Mouse (Mus musculus): ENCODE measurements around the gene Ninl. TPM values are rescaled to one million over a fixed set of nuclear protein-coding genes. Genes with fewer than 3 reads are reported as not detected.

Ninl gene
- polyA plus RNA-seq (2014; fragmentation: Nextera tagmentation; extraction: Ambion mirVana) = 4.0 and 5.8 TPM in 2 replicates

DNA sequence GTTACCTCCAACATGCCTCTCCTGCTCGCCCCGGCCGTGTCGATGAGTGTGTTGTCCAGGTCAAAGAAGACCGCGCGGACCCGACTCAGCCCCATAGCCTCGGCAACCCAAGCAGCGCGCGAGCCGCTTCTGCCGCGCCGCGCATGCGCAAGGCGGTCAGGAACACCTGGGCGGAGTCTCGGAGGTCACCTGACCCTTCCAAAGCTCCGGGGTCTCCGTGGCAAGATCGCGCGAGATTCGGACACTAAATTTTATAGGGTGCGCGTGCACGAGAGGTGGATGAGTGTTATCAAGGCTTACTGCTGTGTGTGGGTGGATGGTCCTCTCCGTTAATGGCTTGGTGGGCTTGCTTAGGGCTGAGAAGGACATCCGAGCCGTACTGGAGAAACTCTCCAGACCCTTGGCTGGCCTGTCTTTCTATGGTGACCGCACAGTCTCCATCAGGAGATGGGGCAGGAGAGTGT is at the start of gene Ninl, which contains the start of gene Nanp:
TSS of gene Ninl (minus strand) at position 151 of the 464 bp plus-strand sequence.
TSS of gene Nanp (minus strand) at position 167 of the 464 bp plus-strand sequence.
- H3K36me3 ChIP-seq (ENCODE audit: control insufficient read depth, insufficient read depth, low read length) = no peaks in the 10 kb centered on the region; the same call in 1 of the 2 replicates
- peak within 1 kb of the TSS; percentile 66 to 71 for H3K27ac ChIP-seq (replicated peaks in 1 of 2; ENCODE audit: control insufficient read depth in 1 of 2, insufficient read depth in 1 of 2, low read depth in 2 of 2, low read length in 2 of 2)
- H3K9me3 ChIP-seq (ENCODE audit: control insufficient read depth, low read length) = 0 out of 2 replicates have a peak, but pooled peaks cover 3% of the 10 kb centered on the region
- peak; percentile 96 for ATAC-seq (ENCODE audit: insufficient number of reproducible peaks, insufficient read depth, low FRiP score, low read depth)
- peak within 1 kb of the TSS; percentile 97 for H3K9ac ChIP-seq (ENCODE audit: low read length)
- H3K4me1 ChIP-seq (ENCODE audit: control insufficient read depth in 2 of 2, insufficient read depth in 2 of 2, low read length in 2 of 2) = peaks cover 8 to 12% of the 10 kb centered on the region in 2 experiments; a peak in 3 of 4 replicates
- H3K4me2 ChIP-seq (ENCODE audit: low read length) = peak within 1 kb of the TSS; percentile 91
- peak within 1 kb of the TSS; percentile 87 to 100 for H3K4me3 ChIP-seq (ENCODE audit: control insufficient read depth in 1 of 2, insufficient read depth in 1 of 2, low read depth in 1 of 2, low read length in 2 of 2)
- WGBS = 1% methylated on average over 33 of the region's 34 CpGs
- H3K27me3 ChIP-seq (ENCODE audit: control insufficient read depth, insufficient read depth, low read length) = no peaks in the 10 kb centered on the region

DNA sequence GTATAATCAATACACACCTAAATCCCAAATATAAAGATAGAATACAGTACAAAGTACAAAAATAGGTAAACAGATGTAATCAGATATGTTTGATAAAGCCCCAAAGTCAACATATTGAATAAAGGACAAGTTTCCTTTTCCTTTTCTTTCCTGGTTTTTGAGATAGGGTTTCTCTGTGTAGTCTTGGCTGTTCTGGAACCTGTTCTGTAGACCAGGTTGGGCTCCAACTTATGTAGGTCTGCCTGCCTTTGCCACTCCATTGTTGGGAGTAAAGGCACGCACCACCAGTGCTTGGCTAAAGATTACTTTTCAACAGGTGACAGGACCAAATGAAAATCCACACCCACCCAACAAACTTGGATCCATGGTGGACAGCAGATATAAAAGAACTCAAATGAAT is 17.5 kb upstream of the Ninl start:
- H3K4me1 ChIP-seq (ENCODE audit: control insufficient read depth in 2 of 2, insufficient read depth in 2 of 2, low read length in 2 of 2) = no peaks in the 10 kb centered on the region
- no peak overlapping the region for H3K4me3 ChIP-seq (ENCODE audit: control insufficient read depth in 1 of 2, insufficient read depth in 1 of 2, low read depth in 1 of 2, low read length in 2 of 2)
- no peaks in the 10 kb centered on the region for H3K9me3 ChIP-seq (ENCODE audit: control insufficient read depth, low read length)
- H3K9ac ChIP-seq (ENCODE audit: low read length) = no peak overlapping the region
- WGBS = 61% methylated on average over 1 of the region's 1 CpGs
- no peaks in the 10 kb centered on the region for H3K27me3 ChIP-seq (ENCODE audit: control insufficient read depth, insufficient read depth, low read length)
- no peak overlapping the region for H3K27ac ChIP-seq (replicated peaks in 1 of 2; ENCODE audit: control insufficient read depth in 1 of 2, insufficient read depth in 1 of 2, low read depth in 2 of 2, low read length in 2 of 2)
- no peak overlapping the region for H3K4me2 ChIP-seq (ENCODE audit: low read length)
- H3K36me3 ChIP-seq (ENCODE audit: control insufficient read depth, insufficient read depth, low read length) = no peaks in the 10 kb centered on the region
- ATAC-seq (ENCODE audit: insufficient number of reproducible peaks, insufficient read depth, low FRiP score, low read depth) = no peak

DNA sequence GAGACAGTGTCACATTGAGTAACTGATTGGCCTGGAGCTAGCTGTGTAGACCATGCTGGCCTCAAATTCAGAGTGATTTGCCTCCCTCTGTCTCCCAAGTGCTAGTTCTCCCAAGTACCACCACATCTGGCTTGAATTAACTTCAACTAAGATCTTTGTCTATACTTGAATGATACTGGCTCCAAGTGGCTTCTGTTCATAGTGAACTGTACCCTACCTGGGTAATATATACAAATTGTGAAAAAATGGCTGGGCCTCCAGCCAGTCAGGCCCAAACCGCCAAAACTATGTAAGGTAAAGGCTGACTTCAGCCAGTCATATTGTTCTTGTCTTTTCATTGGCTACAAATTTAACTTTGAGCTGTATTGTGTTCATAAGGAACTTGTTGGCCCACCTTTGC is 1.2 kb upstream of the Ninl start:
- Histone ChIP-seq H3K4me1 (ENCODE audit: control insufficient read depth in 2 of 2, insufficient read depth in 2 of 2, low read length in 2 of 2) (peaks cover 8 to 12% of the 10 kb centered on the region in 2 experiments; a peak in 3 of 4 replicates), H3K27me3 (ENCODE audit: control insufficient read depth, insufficient read depth, low read length) (no peaks in the 10 kb centered on the region), H3K9ac (ENCODE audit: low read length) (no peak overlapping the region), H3K27ac (replicated peaks in 1 of 2; ENCODE audit: control insufficient read depth in 1 of 2, insufficient read depth in 1 of 2, low read depth in 2 of 2, low read length in 2 of 2) (no peak overlapping the region), H3K4me3 (ENCODE audit: control insufficient read depth in 1 of 2, insufficient read depth in 1 of 2, low read depth in 1 of 2, low read length in 2 of 2) (no peak overlapping the region), H3K36me3 (ENCODE audit: control insufficient read depth, insufficient read depth, low read length) (no peaks in the 10 kb centered on the region), H3K9me3 (ENCODE audit: control insufficient read depth, low read length) (0 out of 2 replicates have a peak, but pooled peaks cover 3% of the 10 kb centered on the region), H3K4me2 (ENCODE audit: low read length) (no peak overlapping the region)
- no peak for ATAC-seq (ENCODE audit: insufficient number of reproducible peaks, insufficient read depth, low FRiP score, low read depth)
- 72% methylated on average over 1 of the region's 1 CpGs for WGBS

- Histone ChIP-seq H3K27ac (replicated peaks in 1 of 2; ENCODE audit: control insufficient read depth in 1 of 2, insufficient read depth in 1 of 2, low read depth in 2 of 2, low read length in 2 of 2) (peak overlapping the region; percentile 15 to 53; a peak in 3 of 4 replicates), H3K4me3 (ENCODE audit: control insufficient read depth in 1 of 2, insufficient read depth in 1 of 2, low read depth in 1 of 2, low read length in 2 of 2) (peak overlapping the region; percentile 87 to 100), H3K9ac (ENCODE audit: low read length) (peak overlapping the region; percentile 97), H3K4me2 (ENCODE audit: low read length) (peak overlapping the region; percentile 91), H3K27me3 (ENCODE audit: control insufficient read depth, insufficient read depth, low read length) (no peaks in the 10 kb centered on the region), H3K4me1 (ENCODE audit: control insufficient read depth in 2 of 2, insufficient read depth in 2 of 2, low read length in 2 of 2) (peaks cover 8 to 12% of the 10 kb centered on the region in 2 experiments; a peak in 3 of 4 replicates), H3K36me3 (ENCODE audit: control insufficient read depth, insufficient read depth, low read length) (no peaks in the 10 kb centered on the region; the same call in 1 of the 2 replicates), H3K9me3 (ENCODE audit: control insufficient read depth, low read length) (0 out of 2 replicates have a peak, but pooled peaks cover 3% of the 10 kb centered on the region)
- 46% methylated on average over 8 of the region's 8 CpGs for WGBS
- ATAC-seq (ENCODE audit: insufficient number of reproducible peaks, insufficient read depth, low FRiP score, low read depth) = no peak
Observed at GRCm38 (mm10) chr2:151039726-151040125, 544 bp upstream of the Ninl start.

DNA sequence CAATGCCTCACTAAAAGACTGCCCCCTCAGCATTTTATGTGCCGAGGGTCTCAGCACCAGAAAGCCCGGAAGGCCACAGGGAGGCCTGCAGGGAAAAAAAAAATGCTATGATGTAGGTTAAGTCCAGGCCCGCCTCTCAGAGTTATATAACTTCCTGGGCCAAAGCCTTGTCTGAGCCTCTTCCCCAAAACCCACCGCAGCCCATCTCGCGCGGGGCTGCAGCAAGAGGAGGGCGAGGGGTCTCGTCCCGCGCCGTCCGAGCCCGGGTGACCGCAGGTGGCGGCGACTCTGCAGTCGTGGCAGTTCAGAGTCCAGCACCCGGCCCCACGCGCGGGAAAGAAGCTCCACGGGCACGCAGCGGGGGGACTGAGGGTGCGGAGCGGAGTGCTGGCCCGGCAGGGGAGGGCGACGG is 365 bp downstream of the Ninl start:
- under 1% methylated on average over 30 of the region's 30 CpGs for WGBS
- Histone ChIP-seq H3K36me3 (ENCODE audit: control insufficient read depth, insufficient read depth, low read length) (no peaks in the 10 kb centered on the region; the same call in 1 of the 2 replicates), H3K9ac (ENCODE audit: low read length) (peak overlapping the region; percentile 97), H3K4me1 (ENCODE audit: control insufficient read depth in 2 of 2, insufficient read depth in 2 of 2, low read length in 2 of 2) (peaks cover 8 to 12% of the 10 kb centered on the region in 2 experiments; a peak in 3 of 4 replicates), H3K27ac (replicated peaks in 1 of 2; ENCODE audit: control insufficient read depth in 1 of 2, insufficient read depth in 1 of 2, low read depth in 2 of 2, low read length in 2 of 2) (peak overlapping the region; percentile 66 to 71), H3K27me3 (ENCODE audit: control insufficient read depth, insufficient read depth, low read length) (no peaks in the 10 kb centered on the region), H3K9me3 (ENCODE audit: control insufficient read depth, low read length) (0 out of 2 replicates have a peak, but pooled peaks cover 3% of the 10 kb centered on the region), H3K4me3 (ENCODE audit: control insufficient read depth in 1 of 2, insufficient read depth in 1 of 2, low read depth in 1 of 2, low read length in 2 of 2) (peak overlapping the region; percentile 87 to 100), H3K4me2 (ENCODE audit: low read length) (peak overlapping the region; percentile 91)
- ATAC-seq (ENCODE audit: insufficient number of reproducible peaks, insufficient read depth, low FRiP score, low read depth) = peak; percentile 67

DNA sequence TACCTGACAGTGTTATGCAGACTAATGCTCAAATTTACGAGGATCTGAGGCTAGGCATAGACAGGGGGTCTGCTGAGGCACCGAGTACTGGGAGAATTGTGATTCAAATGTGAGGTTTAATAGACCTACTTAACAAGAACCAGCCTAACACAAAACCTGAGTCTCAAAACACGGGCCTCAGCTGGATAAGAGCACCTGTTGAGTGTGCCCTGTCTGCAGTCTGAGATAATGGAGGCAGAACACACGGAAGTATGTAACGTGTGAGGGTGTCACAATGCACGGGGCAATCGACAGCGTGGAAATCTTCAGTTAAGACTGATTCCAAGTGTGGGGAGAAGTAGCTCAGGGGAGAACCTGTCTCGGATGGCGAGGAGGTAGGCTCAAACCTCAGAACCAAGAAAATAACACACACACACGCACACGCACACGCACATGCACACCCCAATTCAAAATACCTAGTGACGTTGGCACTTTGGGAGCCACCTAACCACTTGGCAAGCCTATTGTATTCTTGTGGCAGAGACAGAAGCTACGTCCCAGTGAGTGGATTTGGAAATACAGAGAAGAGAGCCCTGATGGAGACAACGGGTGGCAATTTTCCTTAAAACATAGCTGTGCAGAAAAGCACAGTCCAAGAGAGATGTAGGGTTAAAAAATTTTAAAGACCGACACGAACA is 1.2 kb downstream of the Ninl start:
- H3K36me3 ChIP-seq (ENCODE audit: control insufficient read depth, insufficient read depth, low read length) = no peaks in the 10 kb centered on the region; the same call in 1 of the 2 replicates
- H3K4me1 ChIP-seq (ENCODE audit: control insufficient read depth in 2 of 2, insufficient read depth in 2 of 2, low read length in 2 of 2) = peaks cover 8 to 12% of the 10 kb centered on the region in 2 experiments; a peak in 3 of 4 replicates
- peak overlapping the region; percentile 91 for H3K4me2 ChIP-seq (ENCODE audit: low read length)
- ATAC-seq (ENCODE audit: insufficient number of reproducible peaks, insufficient read depth, low FRiP score, low read depth) = no peak
- WGBS = 49% methylated on average over 18 of the region's 18 CpGs
- no peaks in the 10 kb centered on the region for H3K27me3 ChIP-seq (ENCODE audit: control insufficient read depth, insufficient read depth, low read length)
- H3K9ac ChIP-seq (ENCODE audit: low read length) = peak overlapping the region; percentile 97
- no peak overlapping the region for H3K27ac ChIP-seq (replicated peaks in 1 of 2; ENCODE audit: control insufficient read depth in 1 of 2, insufficient read depth in 1 of 2, low read depth in 2 of 2, low read length in 2 of 2)
- 0 out of 2 replicates have a peak, but pooled peaks cover 3% of the 10 kb centered on the region for H3K9me3 ChIP-seq (ENCODE audit: control insufficient read depth, low read length)
- H3K4me3 ChIP-seq (ENCODE audit: control insufficient read depth in 1 of 2, insufficient read depth in 1 of 2, low read depth in 1 of 2, low read length in 2 of 2) = peak overlapping the region; percentile 87 to 100

DNA sequence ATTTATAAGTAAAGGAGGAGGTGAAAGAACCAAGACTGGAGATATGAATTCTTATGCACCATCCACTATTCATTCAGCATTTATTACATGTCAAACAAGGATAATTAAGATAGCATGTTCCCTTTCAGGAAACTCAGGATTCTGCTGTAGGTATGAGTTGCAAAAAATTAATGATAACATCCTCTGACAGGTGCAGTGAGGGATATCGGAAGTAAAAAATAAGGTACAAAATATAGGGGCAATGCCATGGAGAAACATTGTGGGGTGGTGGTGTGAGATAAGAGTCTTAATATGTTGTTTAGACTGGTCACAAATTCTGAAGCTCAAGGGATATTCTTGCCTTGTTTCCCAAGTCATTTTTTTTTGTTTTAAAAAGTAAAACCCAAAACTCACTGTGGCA is 1.9 kb downstream of the Ninl start:
- Histone ChIP-seq H3K4me2 (ENCODE audit: low read length) (peak overlapping the region; percentile 91), H3K4me3 (ENCODE audit: control insufficient read depth in 1 of 2, insufficient read depth in 1 of 2, low read depth in 1 of 2, low read length in 2 of 2) (no peak overlapping the region), H3K9me3 (ENCODE audit: control insufficient read depth, low read length) (0 out of 2 replicates have a peak, but pooled peaks cover 3% of the 10 kb centered on the region), H3K4me1 (ENCODE audit: control insufficient read depth in 2 of 2, insufficient read depth in 2 of 2, low read length in 2 of 2) (peaks cover 8 to 12% of the 10 kb centered on the region in 2 experiments; a peak in 3 of 4 replicates), H3K27me3 (ENCODE audit: control insufficient read depth, insufficient read depth, low read length) (no peaks in the 10 kb centered on the region), H3K36me3 (ENCODE audit: control insufficient read depth, insufficient read depth, low read length) (no peaks in the 10 kb centered on the region; the same call in 1 of the 2 replicates), H3K27ac (replicated peaks in 1 of 2; ENCODE audit: control insufficient read depth in 1 of 2, insufficient read depth in 1 of 2, low read depth in 2 of 2, low read length in 2 of 2) (no peak overlapping the region), H3K9ac (ENCODE audit: low read length) (no peak overlapping the region)
- ATAC-seq (ENCODE audit: insufficient number of reproducible peaks, insufficient read depth, low FRiP score, low read depth) = no peak
- WGBS = 93% methylated on average over 1 of the region's 1 CpGs

Measured in heart, embryonic 14.5 days (tissue).